Mouse (Mus musculus) naive thymus-derived CD4-positive, alpha-beta T cell, adult 2 months (primary cell): ENCODE data around the gene Dennd1a.
A peak's percentile ranks its signal among the peaks of the same experiment; 100 is the strongest.

ENCODE experiments used
- DNase-seq: peaks from one replicate; pipeline ENCODE4 v3.0.0-alpha.2; 2011; ENCODE audit warnings: low read depth

Dennd1a gene

DNA sequence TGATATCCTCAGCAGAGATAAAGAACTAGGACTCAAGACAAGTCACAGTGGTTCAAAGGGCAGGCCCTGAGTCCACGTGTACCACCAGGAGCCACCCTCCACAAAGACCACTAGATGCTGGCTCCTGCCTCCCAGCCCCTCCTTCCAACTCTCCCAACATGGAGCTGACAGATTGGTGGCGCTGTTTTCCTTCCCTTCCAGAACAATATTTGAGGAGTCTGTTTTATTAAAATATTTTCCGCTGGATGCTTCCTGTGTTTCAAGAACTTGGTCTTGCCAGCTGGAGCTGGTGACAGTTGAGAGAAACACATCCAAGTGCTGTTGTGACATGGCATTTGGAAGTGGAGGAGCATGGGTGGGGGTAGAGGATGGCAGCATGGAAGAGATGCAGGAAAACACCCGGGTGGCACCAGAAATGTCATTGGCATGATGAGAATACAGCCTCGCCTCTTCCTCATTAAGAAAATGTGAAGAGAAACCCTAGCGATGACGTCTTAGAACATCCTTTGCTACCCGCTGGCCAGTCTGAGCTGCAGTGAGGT, 472.3 kb downstream of the Dennd1a start:
- no peak for DNase-seq

DNA sequence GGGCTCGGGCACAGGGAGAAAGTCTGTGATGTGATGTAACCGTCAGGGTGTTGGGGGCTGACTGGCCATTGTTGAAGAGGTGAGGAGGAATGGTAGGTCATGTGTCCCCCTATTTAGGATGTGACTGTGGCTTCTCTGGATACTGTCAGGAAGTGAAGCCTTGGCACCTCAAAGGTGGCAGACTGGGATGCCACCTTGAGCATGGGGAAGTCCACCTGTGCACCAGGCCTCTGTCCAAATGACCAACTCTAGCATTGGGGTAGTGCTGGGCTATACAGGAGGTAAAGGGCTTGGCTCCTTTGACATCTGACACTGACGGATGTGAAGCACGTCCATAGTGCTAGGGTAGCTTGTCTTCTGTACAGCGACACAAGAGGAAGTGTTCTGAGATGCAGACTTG, 474.8 kb downstream of the Dennd1a start:
- DNase-seq: no peak

DNA sequence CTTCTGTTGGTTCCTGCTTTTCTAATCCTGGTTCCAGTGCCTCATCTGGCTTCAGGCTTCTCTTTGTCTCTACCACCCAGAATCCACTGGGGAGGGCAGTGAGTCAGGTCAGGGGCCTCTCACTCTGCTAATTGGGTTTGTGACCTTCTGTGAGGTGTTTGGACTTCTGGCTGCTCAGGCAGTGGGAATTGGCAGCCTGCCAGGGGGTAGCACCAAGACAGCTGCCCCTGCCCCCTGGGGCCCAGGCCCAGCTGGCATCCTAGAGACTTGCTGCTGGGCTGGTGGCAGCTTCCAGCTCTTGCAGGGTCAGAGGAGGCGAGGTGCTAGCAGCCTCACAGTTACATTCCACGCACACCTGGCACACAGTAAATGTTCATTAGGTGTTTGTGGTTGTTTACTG, 475.5 kb downstream of the Dennd1a start:
- no peak for DNase-seq

DNA sequence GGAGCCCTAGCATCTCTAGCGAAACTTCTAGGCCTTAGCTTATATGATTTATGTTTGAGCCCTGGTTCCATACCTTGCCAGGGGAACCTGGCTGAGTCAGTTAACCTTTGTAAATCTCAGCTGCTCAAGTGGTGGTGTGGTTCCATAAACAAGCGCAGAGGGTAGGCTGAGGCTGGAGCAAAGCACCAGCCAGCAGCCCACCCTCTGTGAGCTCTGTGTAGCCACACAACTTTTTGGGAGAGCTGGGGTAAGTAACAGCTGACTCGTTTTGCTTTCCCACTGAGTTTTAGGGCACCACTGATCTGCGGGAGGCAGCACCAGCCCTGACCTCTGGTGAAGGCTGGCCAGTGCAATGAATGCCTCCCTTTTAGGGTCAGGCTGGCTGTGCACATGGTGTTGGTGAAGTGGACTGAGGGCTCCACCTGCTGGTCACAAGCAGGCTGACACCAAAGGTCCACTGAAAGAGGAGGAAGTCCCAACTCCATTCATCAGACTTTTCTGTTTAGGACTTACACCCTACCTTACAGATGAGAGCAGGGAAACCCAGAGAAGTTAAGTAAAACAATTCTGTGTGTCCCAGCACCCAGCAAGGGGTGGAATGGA, 484.5 kb downstream of the Dennd1a start:
- DNase-seq: peak; percentile 53

DNA sequence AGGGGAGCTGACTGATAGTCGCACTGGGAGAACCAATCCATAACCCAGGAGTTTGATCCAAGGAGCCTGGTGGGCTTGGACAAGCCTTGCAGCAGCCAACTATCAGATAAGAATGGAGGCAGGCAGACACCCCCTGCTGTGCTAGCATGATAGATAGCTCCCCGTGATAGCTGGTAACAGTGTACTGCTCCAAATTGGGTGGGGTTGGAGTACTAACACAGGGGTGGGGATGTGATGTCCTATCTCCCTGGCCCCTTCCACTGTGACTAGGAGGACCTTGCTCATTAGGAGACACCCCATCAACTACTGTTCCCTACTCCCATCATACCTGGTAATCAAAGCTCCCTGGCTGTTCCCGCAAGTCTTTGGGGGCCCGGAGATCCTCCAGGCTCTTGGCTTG, 485.5 kb downstream of the Dennd1a start:
- no peak for DNase-seq

DNA sequence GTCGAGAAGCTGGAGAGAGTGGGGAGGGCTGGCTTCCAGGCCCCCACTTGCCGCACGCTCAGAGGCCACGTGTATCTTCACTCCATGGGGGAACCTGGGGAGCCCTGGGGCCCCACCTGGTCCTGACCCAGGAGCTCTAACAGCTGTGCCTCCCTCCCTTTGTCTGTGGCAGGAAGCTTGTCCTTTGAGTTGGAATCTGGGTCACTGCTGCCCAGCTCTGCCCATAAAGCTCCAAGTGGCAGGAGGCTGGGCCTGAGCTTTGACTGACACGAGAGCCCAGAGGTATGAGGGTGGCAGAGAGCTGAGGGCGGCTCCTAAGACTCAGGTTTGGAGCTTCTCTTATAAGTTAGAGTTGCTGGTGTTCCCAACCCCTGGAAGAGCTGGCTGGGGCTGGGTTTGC, 488.1 kb downstream of the Dennd1a start:
- DNase-seq: no peak

DNA sequence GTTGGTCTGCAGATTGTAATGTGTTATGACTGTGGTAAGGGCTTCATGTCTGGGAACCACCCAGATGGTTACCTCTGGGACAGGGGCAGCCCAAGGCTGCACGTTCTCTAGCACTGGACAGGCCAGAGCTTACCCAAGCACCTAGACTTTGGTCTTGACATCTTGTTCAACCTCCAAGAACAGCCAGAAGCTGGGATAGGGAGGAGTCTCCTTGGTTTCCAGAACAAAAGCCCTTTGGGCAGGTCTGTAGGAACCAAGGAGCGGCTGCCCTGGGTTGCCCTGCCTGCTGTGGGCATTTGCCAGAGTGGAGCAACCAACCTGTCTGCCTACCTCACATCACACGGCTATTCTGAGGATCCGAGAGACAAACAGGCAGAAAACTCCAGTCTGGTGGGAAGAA, 490.1 kb downstream of the Dennd1a start:
- DNase-seq: no peak

DNA sequence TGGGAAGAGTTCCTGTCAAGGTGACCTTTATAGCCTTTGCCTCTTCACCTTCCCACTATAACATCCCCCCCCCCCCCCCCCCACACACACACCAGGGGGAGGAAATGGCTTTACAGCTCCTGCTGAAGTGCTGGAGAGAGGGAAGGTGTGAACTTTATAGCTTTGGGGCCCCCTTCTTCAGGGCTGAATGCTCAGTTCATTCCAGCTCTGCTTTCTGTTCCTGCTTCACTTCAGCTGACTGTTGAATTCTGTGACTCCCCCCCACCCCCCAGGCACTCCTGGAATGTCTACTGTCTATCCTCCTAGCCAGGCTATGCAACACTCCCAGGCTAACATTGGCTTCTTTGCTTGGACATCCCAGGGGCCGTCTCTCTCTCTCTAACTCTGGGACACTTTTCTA, 491.2 kb downstream of the Dennd1a start:
- no peak for DNase-seq

DNA sequence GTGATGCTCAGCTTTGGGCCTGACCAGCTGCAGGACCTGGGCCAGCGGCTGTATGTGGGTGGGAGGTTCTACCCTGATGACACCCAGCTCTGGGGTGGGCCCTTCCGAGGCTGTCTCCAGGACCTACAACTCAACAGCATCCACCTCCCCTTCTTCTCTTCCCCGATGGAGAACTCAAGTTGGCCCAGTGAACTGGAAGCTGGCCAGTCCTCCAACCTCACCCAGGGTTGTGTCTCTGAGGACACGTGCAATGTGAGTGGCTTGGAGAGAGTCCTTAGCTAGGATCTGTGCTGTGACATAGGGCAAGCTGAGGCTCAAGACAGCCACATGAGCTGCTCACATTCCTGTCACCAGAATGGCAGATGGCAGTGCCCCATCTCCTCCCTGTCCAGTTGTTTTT, 495.9 kb downstream of the Dennd1a start:
- no peak for DNase-seq

DNA sequence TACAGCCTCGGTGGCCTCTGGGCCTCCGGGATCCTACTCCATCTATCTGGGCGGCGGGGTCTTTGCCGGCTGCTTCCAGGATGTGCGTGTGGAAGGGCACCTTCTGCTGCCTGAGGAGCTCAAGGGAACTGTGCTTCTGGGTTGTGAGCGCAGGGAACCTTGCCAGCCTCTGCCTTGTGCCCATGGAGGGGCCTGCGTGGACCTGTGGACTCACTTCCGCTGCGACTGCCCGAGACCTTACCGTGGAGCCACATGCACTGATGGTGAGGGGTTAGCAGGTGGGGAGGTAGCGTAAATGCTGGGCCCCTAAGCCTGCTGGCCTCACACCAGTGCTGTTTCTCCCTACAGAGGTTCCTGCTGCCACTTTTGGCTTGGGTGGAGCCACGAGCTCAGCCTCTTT, 496.5 kb downstream of the Dennd1a start:
- no peak for DNase-seq

DNA sequence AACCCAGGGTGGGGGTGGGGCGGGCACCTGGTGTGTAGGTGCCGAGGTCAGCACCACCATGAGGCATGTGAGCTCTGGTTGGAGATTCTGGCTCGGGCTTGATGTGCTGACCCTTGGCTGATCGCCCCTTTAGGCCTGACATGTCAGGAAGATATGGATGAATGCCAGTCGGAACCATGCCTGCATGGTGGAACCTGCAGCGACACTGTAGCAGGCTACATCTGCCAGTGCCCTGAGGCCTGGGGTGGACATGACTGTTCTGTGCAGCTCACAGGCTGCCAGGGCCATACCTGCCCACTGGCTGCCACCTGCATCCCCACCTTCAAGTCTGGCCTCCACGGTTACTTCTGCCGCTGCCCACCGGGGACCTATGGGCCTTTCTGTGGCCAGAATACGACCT, 497.2 kb downstream of the Dennd1a start:
- DNase-seq: no peak

DNA sequence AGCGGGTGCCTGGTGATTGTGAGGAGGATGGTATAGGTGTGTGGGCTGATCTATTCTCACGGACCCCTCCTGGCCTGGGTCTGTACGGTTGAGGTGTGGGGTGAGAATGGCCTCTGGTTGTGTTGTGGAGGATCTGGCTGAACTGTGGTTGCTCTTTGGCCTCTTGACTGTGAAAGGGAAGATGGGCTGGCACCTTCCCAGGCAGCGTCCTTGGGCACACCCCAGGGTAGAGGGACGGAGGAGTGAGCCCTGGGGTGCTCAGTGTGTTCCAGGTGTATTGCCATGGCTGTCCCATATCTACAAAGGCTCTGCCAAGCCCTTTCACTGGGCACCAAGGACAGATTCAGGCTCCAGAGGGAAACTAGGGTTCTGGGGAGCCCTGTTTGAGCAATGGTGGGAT, 498.2 kb downstream of the Dennd1a start:
- DNase-seq: no peak

DNA sequence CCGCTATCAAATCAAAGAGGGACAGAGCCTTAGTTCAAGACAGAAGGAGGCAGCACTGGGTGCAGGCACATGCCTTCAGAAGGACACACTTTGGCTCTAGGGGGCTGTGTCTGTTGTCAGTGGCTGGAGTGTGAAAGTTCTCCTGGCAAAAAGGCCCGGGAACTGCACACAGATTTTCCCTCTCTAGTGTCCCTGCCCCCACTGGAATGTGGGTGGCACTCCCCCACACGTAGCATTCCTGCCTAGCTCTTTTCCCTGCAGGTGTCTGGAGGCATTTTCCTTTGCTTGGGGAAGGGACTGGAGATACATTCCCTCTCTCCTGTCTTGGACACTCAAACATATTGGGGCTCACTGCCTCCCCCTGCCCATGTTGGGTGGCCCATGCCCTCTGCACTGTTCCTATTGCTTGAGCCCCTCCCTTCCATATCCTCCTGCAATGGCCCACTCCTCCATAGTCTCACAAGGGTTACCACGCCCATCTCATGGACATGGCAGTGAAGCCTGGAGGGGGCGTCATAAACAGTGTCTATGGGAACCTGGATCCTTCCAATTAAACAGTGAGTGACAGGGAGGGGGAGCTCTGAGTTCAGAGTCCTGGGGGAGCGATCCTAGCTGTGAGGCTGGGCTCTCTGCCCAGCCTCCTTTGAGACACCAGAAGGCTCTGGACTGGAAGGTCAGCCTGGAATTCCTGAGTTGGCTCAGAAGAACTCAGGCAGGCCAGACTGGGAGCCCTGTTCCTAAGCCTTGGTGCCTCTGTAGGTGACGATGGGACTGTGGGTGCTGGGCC, 498.8 kb downstream of the Dennd1a start:
- no peak for DNase-seq

DNA sequence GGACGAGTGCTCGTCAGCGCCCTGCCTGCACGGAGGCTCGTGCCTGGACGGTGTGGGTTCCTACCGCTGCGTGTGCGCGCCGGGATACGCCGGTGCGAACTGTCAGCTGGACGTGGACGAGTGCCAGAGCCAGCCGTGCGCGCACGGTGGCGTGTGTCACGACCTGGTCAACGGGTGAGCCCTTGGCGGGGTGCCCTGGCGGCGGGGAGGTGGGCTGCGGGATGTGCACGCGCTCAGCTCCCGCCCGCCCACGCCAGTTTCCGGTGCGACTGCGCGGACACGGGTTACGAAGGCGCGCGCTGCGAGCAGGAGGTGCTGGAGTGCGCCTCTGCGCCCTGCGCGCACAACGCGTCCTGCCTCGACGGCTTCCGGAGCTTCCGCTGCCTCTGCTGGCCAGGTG, 500.7 kb downstream of the Dennd1a start:
- no peak for DNase-seq

DNA sequence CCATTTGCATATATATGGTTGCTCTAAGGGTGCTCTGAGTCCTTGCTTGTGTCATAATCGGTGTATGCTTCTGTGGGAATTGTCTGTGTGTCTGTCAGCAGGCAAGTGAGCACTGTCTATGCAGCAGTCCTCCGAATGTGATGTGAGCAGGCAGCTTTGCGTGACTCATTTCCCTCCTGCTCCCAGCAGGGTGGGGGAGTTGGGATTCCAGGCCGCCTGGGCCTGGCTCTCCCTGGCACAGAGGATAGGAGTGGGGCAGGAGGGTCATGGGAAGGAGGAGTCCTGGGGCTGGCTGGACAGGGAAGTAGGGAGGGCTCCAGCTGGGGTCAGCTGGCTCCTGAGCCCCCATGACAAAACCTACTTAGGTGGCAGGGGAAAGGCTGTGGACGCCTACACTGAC, 502.7 kb downstream of the Dennd1a start:
- DNase-seq: no peak

DNA sequence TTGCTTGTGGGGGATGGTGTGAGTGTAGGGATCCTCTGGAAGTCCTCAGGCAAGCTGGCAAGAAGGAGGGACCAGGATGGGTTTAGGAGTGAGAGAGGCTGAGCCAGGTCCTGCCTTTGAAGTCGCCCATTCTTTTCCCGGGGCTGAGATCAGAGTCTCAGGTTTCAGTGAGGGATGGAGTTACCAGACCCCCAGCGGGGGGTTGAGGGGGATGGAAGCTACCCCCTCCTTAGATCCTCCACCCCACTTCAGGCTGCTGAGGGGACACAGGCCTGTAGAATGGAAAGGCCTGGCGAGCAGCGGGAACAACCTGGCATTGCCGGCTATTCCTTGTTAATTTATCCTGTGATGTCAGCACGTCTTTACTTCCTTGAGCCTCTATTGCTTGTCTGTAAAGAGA, 505.2 kb downstream of the Dennd1a start:
- DNase-seq: no peak

DNA sequence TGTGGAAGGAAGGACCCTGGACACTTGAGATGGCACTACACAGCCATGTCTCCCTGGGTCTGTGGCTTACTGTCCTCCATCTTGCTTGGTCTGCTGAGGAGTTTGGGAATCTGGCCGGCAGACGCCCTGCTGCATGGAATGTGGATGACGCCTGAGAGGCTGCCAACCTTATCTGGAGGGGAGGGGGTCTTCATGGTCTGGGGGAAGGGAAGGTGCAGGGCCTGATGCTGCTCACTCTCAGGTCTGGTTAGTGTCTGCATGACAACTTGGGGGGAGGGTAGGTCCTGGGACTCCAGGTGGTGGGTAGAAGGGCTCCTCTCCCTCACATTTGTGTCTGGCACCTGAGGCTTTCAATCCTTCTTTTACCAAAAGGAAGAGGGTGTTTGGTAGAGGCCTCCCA, 505.8 kb downstream of the Dennd1a start:
- no peak for DNase-seq

DNA sequence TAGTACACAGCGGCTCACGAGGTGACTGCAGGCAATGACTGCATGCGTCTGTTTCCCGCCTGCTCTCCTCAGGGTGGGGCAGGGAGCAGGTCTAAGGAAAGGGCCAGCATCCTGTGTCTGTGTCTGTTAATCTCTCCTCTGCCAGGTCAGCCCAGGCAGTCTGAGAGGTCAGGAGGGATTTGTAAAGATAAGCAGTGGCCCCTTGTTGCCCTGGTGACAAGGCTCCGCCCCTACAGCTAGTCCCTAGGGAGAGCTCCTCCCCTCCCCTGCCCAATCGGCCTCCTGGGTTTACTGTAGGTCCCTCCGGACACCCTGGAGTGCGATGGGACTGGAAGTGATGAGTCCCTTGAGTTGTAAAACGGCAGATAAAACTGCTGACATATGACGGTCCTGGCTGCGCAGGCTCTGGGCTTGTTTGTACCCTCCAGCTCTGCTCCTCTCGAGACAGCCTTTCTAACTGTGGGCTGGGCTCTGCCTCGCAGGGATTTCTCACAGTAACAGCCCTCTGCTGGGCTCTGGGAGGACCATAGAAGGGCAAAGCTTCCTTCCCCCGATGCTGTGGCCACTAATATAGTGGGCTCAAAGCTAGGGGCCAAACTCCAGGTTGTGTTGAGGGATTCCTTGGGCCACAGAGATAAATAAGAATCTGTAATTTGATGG, 506.8 kb downstream of the Dennd1a start:
- no peak for DNase-seq

DNA sequence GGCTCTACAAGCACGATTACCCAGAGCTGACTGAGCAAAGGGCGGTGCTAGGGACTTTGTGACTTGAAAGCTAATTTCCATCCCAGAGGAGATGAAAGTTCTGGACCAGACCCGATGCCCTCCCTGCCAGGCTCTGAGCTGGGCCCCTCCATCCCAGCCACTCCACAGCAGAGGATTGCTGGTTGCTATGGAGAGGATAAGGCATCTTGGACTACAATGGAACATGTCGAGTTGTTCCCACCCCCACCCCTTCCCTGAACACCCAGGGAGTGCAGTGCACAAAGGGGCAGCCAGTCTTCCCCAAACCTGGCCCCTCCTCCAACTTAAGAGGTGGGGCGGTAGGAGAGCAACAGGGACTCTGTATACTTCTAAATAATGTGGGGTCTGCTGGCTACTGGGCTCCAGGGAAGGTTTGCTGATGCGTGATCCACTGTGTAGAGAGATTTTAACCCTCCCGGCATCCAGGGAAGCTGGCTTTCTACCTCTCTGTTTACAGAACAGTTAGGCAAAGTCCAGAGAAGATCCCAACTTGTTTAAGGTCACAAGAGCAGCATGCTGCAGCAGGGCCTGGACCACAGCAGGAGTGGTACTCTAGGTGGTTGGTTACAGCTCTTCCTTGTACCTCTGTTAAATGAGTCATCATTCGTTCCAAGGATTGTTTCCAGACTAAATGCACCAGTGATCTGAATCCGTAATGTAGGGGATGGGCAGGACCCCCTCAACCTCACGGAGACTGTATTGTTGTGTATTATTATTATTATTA, 509.1 kb downstream of the Dennd1a start:
- no peak for DNase-seq

DNA sequence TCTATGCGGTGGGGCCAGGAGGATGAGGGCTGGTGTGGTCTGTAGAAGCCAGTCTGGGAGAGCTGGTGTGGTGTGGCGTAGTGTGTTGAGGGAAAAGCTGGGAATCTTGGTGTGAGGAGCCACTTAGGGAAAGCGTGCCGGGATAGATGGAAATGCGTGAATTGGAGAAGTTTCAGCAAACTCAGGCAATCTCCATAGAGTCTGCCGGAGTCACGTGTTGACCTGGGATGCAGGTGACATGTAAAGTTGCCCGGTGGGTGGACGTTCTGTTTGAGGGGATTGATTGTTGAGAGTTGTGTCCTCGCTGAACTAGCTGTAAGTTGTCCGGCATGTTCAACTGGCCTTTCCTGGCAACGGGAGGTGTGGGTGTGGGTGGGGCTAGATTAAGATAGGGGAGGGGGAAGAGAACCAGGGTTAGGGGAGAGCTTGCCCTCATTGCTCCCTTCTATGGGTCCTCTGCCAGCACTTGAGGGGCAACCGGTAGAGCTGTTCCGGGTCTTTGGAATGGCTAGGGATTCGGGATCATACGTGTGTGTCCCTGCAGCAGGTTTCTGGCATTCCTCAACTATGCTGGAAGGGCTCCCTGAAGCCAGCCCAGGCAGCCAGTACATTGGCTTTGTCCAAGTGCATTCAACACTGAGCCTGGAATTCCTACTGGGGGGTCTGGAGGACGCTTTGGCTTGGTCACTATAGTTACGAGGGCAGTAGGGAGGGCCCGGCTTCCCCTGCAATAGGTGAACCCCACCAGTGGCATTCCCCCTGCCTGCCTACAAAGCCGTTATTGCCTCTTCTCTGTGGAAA, 510.4 kb downstream of the Dennd1a start:
- DNase-seq: no peak

DNA sequence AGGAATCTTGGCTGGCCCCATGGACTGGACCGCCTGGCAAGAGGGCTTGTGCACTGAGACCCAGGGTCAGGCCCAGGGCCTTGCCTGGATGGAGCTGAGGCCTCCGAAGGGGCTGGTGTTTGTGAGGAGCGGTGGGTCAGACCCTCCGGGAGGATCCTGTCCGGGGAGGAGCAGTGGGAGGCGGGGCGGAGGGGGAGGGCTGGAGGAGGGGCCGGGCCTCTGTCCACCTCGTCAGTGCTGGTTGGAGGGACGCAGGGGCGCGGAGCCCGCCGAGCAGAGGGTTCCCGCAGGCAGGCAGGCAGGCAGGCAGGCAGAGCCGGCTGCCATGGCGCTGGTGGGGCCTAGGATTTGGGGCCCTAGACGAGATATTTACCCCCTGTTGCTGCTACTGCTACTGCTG, 511.2 kb downstream of the Dennd1a start, which contains the start of gene Crb2:
Gene Crb2, plus strand, starts transcription at position 234 of the 400 bp plus-strand sequence.
- DNase-seq: no peak

DNA sequence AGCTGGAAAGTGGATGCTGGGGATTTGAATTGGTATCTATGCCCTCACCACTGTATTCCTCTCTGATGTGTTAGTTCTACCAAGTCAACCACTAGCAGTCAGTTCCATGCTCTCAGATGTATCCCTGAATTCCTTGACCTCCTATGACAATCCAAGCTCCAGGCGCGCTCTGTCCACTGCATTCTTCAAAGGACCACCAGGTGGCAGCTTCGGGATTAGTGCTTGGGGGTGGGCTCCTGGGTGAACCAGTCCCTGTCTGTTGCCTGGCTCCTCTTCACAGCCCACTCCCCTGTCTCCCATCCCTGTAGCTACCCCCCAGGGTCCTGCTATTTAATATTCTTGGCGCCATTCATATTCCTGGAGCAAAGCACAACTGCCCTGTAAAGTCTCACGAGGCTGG, 512.6 kb downstream of the Dennd1a start:
- DNase-seq: no peak
